Mouse (Mus musculus) stomach, embryonic 15.5 days (tissue): ENCODE results near the gene B3galnt1. TPM values are rescaled to one million over a fixed set of nuclear protein-coding genes. Genes with fewer than 3 reads are reported as not detected.

Experiments used
- ATAC-seq: fragments of 200-750 bp; cut with Nextera tagmentation; 2 replicates; pipeline ENCODE4 v1.8.0; 2017; ENCODE audit warnings: low read depth, moderate number of reproducible peaks, moderate TSS enrichment; ENCODE audit not compliant: insufficient read depth, low FRiP score
- H3K27ac ChIP-seq: fragments of 300-500 bp; sonication (generic); 2 replicates; pipeline ENCODE4 v1.5.1; 2015; ENCODE audit warnings: mild to moderate bottlenecking, inconsistent platforms
- H3K27me3 ChIP-seq: fragments of 300-500 bp; sonication (generic); replicated peaks from 2 replicates; pipeline ENCODE4 v1.6.1; 2015; ENCODE audit warnings: inconsistent platforms
- H3K36me3 ChIP-seq: fragments of 300-500 bp; sonication (generic); 2 replicates; pipeline ENCODE4 v1.6.1; 2015; ENCODE audit warnings: inconsistent platforms
- H3K4me1 ChIP-seq: fragments of 300-500 bp; sonication (generic); 2 replicates; pipeline ENCODE4 v1.6.1; 2015; ENCODE audit warnings: inconsistent platforms
- H3K4me2 ChIP-seq: fragments of 300-500 bp; sonication (generic); 2 replicates; pipeline ENCODE4 v1.6.1; 2015; ENCODE audit warnings: mild to moderate bottlenecking, inconsistent platforms
- H3K4me3 ChIP-seq: fragments of 300-500 bp; sonication (generic); replicated peaks from 2 replicates; pipeline ENCODE4 v1.5.1; 2015; ENCODE audit warnings: inconsistent platforms
- H3K9ac ChIP-seq: fragments of 300-500 bp; sonication (generic); 2 replicates; pipeline ENCODE4 v1.6.1; 2015; ENCODE audit warnings: inconsistent platforms
- H3K9me3 ChIP-seq: fragments of 300-500 bp; sonication (generic); 2 replicates; pipeline ENCODE4 v1.6.1; 2016; ENCODE audit warnings: inconsistent platforms
- WGBS: fragments of 180-500 bp; shearing (Covaris S2); methylation state at CpG from one replicate; pipeline ENCODE4 v1.1.7; 2015; 5-methylcytosine and 5-hydroxymethylcytosine counted together
- polyA plus RNA-seq: library from polyadenylated mRNA; unstranded; fragments of >200 nt; fragmentation: Nextera tagmentation; extraction: Ambion mirVana; gene quantifications from 2 replicates; pipeline ENCODE4 v1.2.1, GENCODE M21; 2015

Gene B3galnt1
- polyA plus RNA-seq, 1 experiment from 2014 or later, result 34.4 TPM

GRCm38 (mm10) chr3:69532687-69533086, 66.1 kb downstream of the B3galnt1 start:
- H3K9ac ChIP-seq, result no peak overlapping the region
- 0 out of 2 replicates have a peak, but pooled peaks cover 3% of the 10 kb centered on the region for H3K4me1 ChIP-seq
- WGBS, result 31% methylated on average over 4 of the region's 4 CpGs
- peak; percentile 73; the same call in 1 of the 2 replicates for ATAC-seq
- no peaks in the 10 kb centered on the region for H3K9me3 ChIP-seq
- no peaks in the 10 kb centered on the region for H3K27me3 ChIP-seq
- no peak overlapping the region for H3K27ac ChIP-seq
- no peak overlapping the region for H3K4me2 ChIP-seq
- H3K36me3 ChIP-seq, result no peaks in the 10 kb centered on the region
- no peak overlapping the region for H3K4me3 ChIP-seq

- Histone ChIP-seq H3K27ac (no peak overlapping the region), H3K4me1 (0 out of 2 replicates have a peak, but pooled peaks cover 3% of the 10 kb centered on the region), H3K9ac (no peak overlapping the region), H3K27me3 (no peaks in the 10 kb centered on the region), H3K4me2 (no peak overlapping the region), H3K9me3 (no peaks in the 10 kb centered on the region), H3K4me3 (no peak overlapping the region), H3K36me3 (no peaks in the 10 kb centered on the region)
- ATAC-seq, result no peak
- WGBS, result 87% methylated on average over 9 of the region's 9 CpGs
Observed at GRCm38 (mm10) chr3:69531511-69531910, 67.2 kb downstream of the B3galnt1 start.

- ATAC-seq, result no peak
- no peak overlapping the region for H3K9ac ChIP-seq
- H3K4me1 ChIP-seq, result no peaks in the 10 kb centered on the region
- no peaks in the 10 kb centered on the region for H3K36me3 ChIP-seq
- no peaks in the 10 kb centered on the region for H3K9me3 ChIP-seq
- H3K27me3 ChIP-seq, result no peaks in the 10 kb centered on the region
- WGBS, result 67% methylated on average over 7 of the region's 7 CpGs
- no peak overlapping the region for H3K4me3 ChIP-seq
- no peak overlapping the region for H3K4me2 ChIP-seq
- no peak overlapping the region for H3K27ac ChIP-seq
Observed at GRCm38 (mm10) chr3:69529576-69529975, 69.2 kb downstream of the B3galnt1 start.

- Histone ChIP-seq H3K4me2 (no peak overlapping the region), H3K27ac (no peak overlapping the region), H3K9me3 (no peaks in the 10 kb centered on the region), H3K4me1 (no peaks in the 10 kb centered on the region), H3K27me3 (no peaks in the 10 kb centered on the region), H3K36me3 (no peaks in the 10 kb centered on the region), H3K9ac (no peak overlapping the region), H3K4me3 (no peak overlapping the region)
- no peak for ATAC-seq
- WGBS, result 73% methylated on average over 1 of the region's 1 CpGs
Observed at GRCm38 (mm10) chr3:69527384-69527783, 71.4 kb downstream of the B3galnt1 start.

GRCm38 (mm10) chr3:69525072-69525529, 73.7 kb downstream of the B3galnt1 start:
- H3K27ac ChIP-seq, result no peak overlapping the region

GRCm38 (mm10) chr3:69524356-69525071, 74.2 kb downstream of the B3galnt1 start:
- WGBS, result 59% methylated on average over 8 of the region's 8 CpGs
- 0 out of 2 replicates have a peak, but pooled peaks cover 4% of the 10 kb centered on the region for H3K4me1 ChIP-seq
- no peak overlapping the region for H3K27ac ChIP-seq
- no peaks in the 10 kb centered on the region for H3K9me3 ChIP-seq
- no peak overlapping the region for H3K4me2 ChIP-seq
- ATAC-seq, result no peak
- no peaks in the 10 kb centered on the region for H3K36me3 ChIP-seq
- H3K4me3 ChIP-seq, result no peak overlapping the region
- no peaks in the 10 kb centered on the region for H3K27me3 ChIP-seq
- no peak overlapping the region for H3K9ac ChIP-seq

More at GRCm38 (mm10) chr3:69525072-69525529, 73.7 kb downstream of the B3galnt1 start:
- Histone ChIP-seq H3K4me1 (no peaks in the 10 kb centered on the region), H3K27me3 (no peaks in the 10 kb centered on the region), H3K36me3 (no peaks in the 10 kb centered on the region), H3K9ac (no peak overlapping the region), H3K9me3 (no peaks in the 10 kb centered on the region), H3K4me3 (no peak overlapping the region), H3K4me2 (no peak overlapping the region)
- 64% methylated on average over 8 of the region's 8 CpGs for WGBS
- ATAC-seq, result no peak

Other genes with a start within 250 kb of the B3galnt1 start
- gene Nmd3, start 123.0 kb upstream of the B3galnt1 start, polyA plus RNA-seq, result 131 and 134 TPM in 2 replicates